Mouse (Mus musculus): ENCODE measurements around the gene Ybx2. TPM values are rescaled to one million over a fixed set of nuclear protein-coding genes. Genes with fewer than 3 reads are reported as not detected.

Gene Ybx2
- total and polyA plus RNA-seq, 3 experiments = 0.25 to 0.39 TPM; not detected in 1

GRCm38 (mm10) chr11:69939181-69939580 is 3.6 kb downstream of the Ybx2 start:
- dilution Hi-C loops (cut with MboI; ENCODE audit: extremely low pct_ligation_motif_present, extremely low pct_unique_long_range_greater_than_20kb, low sequenced_read_pairs) (no loop called here), in situ Hi-C loops (cut with MboI; ENCODE audit: low pct_ligation_motif_present, low pct_unique_long_range_greater_than_20kb, low sequenced_read_pairs) (no loop called here)
- DNase-seq (ENCODE audit: extremely low read depth) = no peak
- Histone ChIP-seq H3K36me3 (replicated peaks in 1 of 2; ENCODE audit: control insufficient read depth in 1 of 2, insufficient read depth in 1 of 2, low read length in 1 of 2) (peaks cover 0 to 6% of the 10 kb centered on the region in 2 experiments), H3K9ac (ENCODE audit: insufficient read depth, low read depth) (no peak overlapping the region), H3K4me3 (replicated peaks in 1 of 3; ENCODE audit: low read depth in 2 of 3, low read length in 2 of 3, poor library complexity in 1 of 3) (no peak overlapping the region), H3K27ac (ENCODE audit: insufficient read depth, low read depth) (no peak overlapping the region), H3K4me1 (ENCODE audit: control insufficient read depth in 1 of 2, insufficient read depth in 2 of 2) (peaks cover 0 to 29% of the 10 kb centered on the region in 2 experiments; a peak in 3 of 4 replicates), H3K27me3 (replicated peaks) (peaks cover 65% of the 10 kb centered on the region), H3K79me2 (replicated peaks; ENCODE audit: control insufficient read depth, extremely low read depth, insufficient read depth, poor library complexity, severe bottlenecking) (no peaks in the 10 kb centered on the region), H3K9me3 (replicated peaks; ENCODE audit: low read length) (no peaks in the 10 kb centered on the region), H3K4me2 (ENCODE audit: insufficient read depth, low read depth, poor library complexity, severe bottlenecking) (no peak overlapping the region)
- no peak for TF ChIP-seq ZC3H11A (IDR thresholded peaks at IDR 0.05; ENCODE audit: low read depth, low read length)
- no peak for TF ChIP-seq ELF1 (IDR thresholded peaks at IDR 0.05; ENCODE audit: low read depth, low read length)
- no peak for TF ChIP-seq MAFK (IDR thresholded peaks at IDR 0.05; ENCODE audit: insufficient replicate concordance, low read length)
- no peak for TF ChIP-seq RCOR1 (conservative IDR thresholded peaks at IDR 0.05; ENCODE audit: low read depth, low read length)
- no peak for TF ChIP-seq JUN (IDR thresholded peaks at IDR 0.05; ENCODE audit: insufficient read depth, low read depth, low read length)

- Histone ChIP-seq H3K27ac (ENCODE audit: insufficient read depth, low read depth) (no peak overlapping the region), H3K4me2 (ENCODE audit: insufficient read depth, low read depth, poor library complexity, severe bottlenecking) (no peak overlapping the region), H3K9ac (ENCODE audit: insufficient read depth, low read depth) (no peak overlapping the region), H3K4me3 (replicated peaks in 1 of 3; ENCODE audit: low read depth in 2 of 3, low read length in 2 of 3, poor library complexity in 1 of 3) (no peak overlapping the region), H3K4me1 (ENCODE audit: control insufficient read depth in 1 of 2, insufficient read depth in 2 of 2) (peaks cover 0 to 24% of the 10 kb centered on the region in 2 experiments; a peak in 3 of 4 replicates), H3K27me3 (replicated peaks) (peaks cover 59% of the 10 kb centered on the region), H3K9me3 (replicated peaks; ENCODE audit: low read length) (no peaks in the 10 kb centered on the region), H3K79me2 (replicated peaks; ENCODE audit: control insufficient read depth, extremely low read depth, insufficient read depth, poor library complexity, severe bottlenecking) (no peaks in the 10 kb centered on the region), H3K36me3 (replicated peaks in 1 of 2; ENCODE audit: control insufficient read depth in 1 of 2, insufficient read depth in 1 of 2, low read length in 1 of 2) (peaks cover 0 to 10% of the 10 kb centered on the region in 2 experiments)
- in situ Hi-C loops (cut with MboI; ENCODE audit: low pct_ligation_motif_present, low pct_unique_long_range_greater_than_20kb, low sequenced_read_pairs) = no loop called here
- TF ChIP-seq RAD21 (IDR thresholded peaks at IDR 0.05; ENCODE audit: low read depth, low read length) = no peak
- TF ChIP-seq BHLHE40 (IDR thresholded peaks at IDR 0.05; ENCODE audit: low read depth, low read length) = no peak
- no peak for TF ChIP-seq PAX5 (IDR thresholded peaks at IDR 0.05; ENCODE audit: low read length)
- TF ChIP-seq ELF1 (IDR thresholded peaks at IDR 0.05; ENCODE audit: low read depth, low read length) = no peak
- no peak for TF ChIP-seq RCOR1 (conservative IDR thresholded peaks at IDR 0.05; ENCODE audit: low read depth, low read length)
- no peak for TF ChIP-seq HCFC1 (IDR thresholded peaks at IDR 0.05; ENCODE audit: low read depth, low read length)
- TF ChIP-seq JUN (IDR thresholded peaks at IDR 0.05; ENCODE audit: insufficient read depth, low read depth, low read length) = no peak
- TF ChIP-seq IRF4 (IDR thresholded peaks at IDR 0.05; ENCODE audit: low read depth, low read length) = no peak
- TF ChIP-seq EP300 (IDR thresholded peaks at IDR 0.05; ENCODE audit: low read length) = no peak
- TF ChIP-seq JUND (conservative IDR thresholded peaks at IDR 0.05; ENCODE audit: low read depth, low read length) = no peak
- TF ChIP-seq ZC3H11A (IDR thresholded peaks at IDR 0.05; ENCODE audit: low read depth, low read length) = no peak
- no peak for DNase-seq (ENCODE audit: extremely low read depth)
- dilution Hi-C loops (cut with MboI; ENCODE audit: extremely low pct_ligation_motif_present, extremely low pct_unique_long_range_greater_than_20kb, low sequenced_read_pairs) = no loop called here
Measured at GRCm38 (mm10) chr11:69939731-69940130, 4.1 kb downstream of the Ybx2 start.

GRCm38 (mm10) chr11:69940962-69941361 is 5.4 kb downstream of the Ybx2 start:
- peaks cover 0 to 15% of the 10 kb centered on the region in 2 experiments for H3K36me3 ChIP-seq (replicated peaks in 1 of 2; ENCODE audit: control insufficient read depth in 1 of 2, insufficient read depth in 1 of 2, low read length in 1 of 2)
- in situ Hi-C loops (cut with MboI; ENCODE audit: low pct_ligation_motif_present, low pct_unique_long_range_greater_than_20kb, low sequenced_read_pairs) = no loop called here
- H3K9me3 ChIP-seq (replicated peaks; ENCODE audit: low read length) = no peaks in the 10 kb centered on the region
- H3K4me2 ChIP-seq (ENCODE audit: insufficient read depth, low read depth, poor library complexity, severe bottlenecking) = no peak overlapping the region
- H3K79me2 ChIP-seq (replicated peaks; ENCODE audit: control insufficient read depth, extremely low read depth, insufficient read depth, poor library complexity, severe bottlenecking) = no peaks in the 10 kb centered on the region
- no peak for DNase-seq (ENCODE audit: extremely low read depth)
- peaks cover under 1 to 17% of the 10 kb centered on the region in 2 experiments; a peak in 3 of 4 replicates for H3K4me1 ChIP-seq (ENCODE audit: control insufficient read depth in 1 of 2, insufficient read depth in 2 of 2)
- H3K4me3 ChIP-seq (replicated peaks in 1 of 3; ENCODE audit: low read depth in 2 of 3, low read length in 2 of 3, poor library complexity in 1 of 3) = no peak overlapping the region
- H3K27me3 ChIP-seq (replicated peaks) = peaks cover 47% of the 10 kb centered on the region
- dilution Hi-C loops (cut with MboI; ENCODE audit: extremely low pct_ligation_motif_present, extremely low pct_unique_long_range_greater_than_20kb, low sequenced_read_pairs) = no loop called here
- H3K9ac ChIP-seq (ENCODE audit: insufficient read depth, low read depth) = no peak overlapping the region
- TF ChIP-seq ZKSCAN1 (IDR thresholded peaks at IDR 0.05; ENCODE audit: borderline replicate concordance, low read depth, low read length) = no peak
- no peak for TF ChIP-seq MAZ (IDR thresholded peaks at IDR 0.05; ENCODE audit: low read depth, low read length)
- TF ChIP-seq IRF4 (IDR thresholded peaks at IDR 0.05; ENCODE audit: low read depth, low read length) = no peak
- TF ChIP-seq JUND (conservative IDR thresholded peaks at IDR 0.05; ENCODE audit: low read depth, low read length) = no peak
- no peak for TF ChIP-seq RCOR1 (conservative IDR thresholded peaks at IDR 0.05; ENCODE audit: low read depth, low read length)
- H3K27ac ChIP-seq (ENCODE audit: insufficient read depth, low read depth) = no peak overlapping the region

All from CH12.LX (cell line).